Mouse (Mus musculus) forebrain, embryonic 13.5 days (tissue): ENCODE results near the gene Krt6a. TPM values are rescaled to one million over a fixed set of nuclear protein-coding genes. Genes with fewer than 3 reads are reported as not detected.
"Not testable (repeated sequence)": the region's sequence is repeated elsewhere in the genome, so short reads cannot be mapped to it uniquely, and the experiment has no call there.

Experiments used
- ATAC-seq: fragments of 200-750 bp; cut with Nextera tagmentation; 2 replicates; pipeline ENCODE4 v1.8.0; 2017
- H3K27ac ChIP-seq: fragments of 300-500 bp; sonication (generic); 2 replicates; pipeline ENCODE4 v1.5.1; 2015; ENCODE audit warnings: inconsistent platforms, mild to moderate bottlenecking, moderate library complexity
- H3K27me3 ChIP-seq: fragments of 300-500 bp; sonication (generic); 2 replicates; pipeline ENCODE4 v1.6.1; 2015; ENCODE audit warnings: mild to moderate bottlenecking, inconsistent platforms
- H3K36me3 ChIP-seq: fragments of 300-500 bp; sonication (generic); 2 replicates; pipeline ENCODE4 v1.6.1; 2015; ENCODE audit warnings: mild to moderate bottlenecking, inconsistent platforms; ENCODE audit not compliant: poor library complexity, severe bottlenecking
- H3K4me1 ChIP-seq: fragments of 300-500 bp; sonication (generic); 2 replicates; pipeline ENCODE4 v1.6.1; 2015; ENCODE audit warnings: inconsistent platforms
- H3K4me2 ChIP-seq: fragments of 300-500 bp; sonication (generic); 2 replicates; pipeline ENCODE4 v1.6.1; 2015; ENCODE audit warnings: inconsistent platforms, mild to moderate bottlenecking, moderate library complexity
- H3K4me3 ChIP-seq: fragments of 300-500 bp; sonication (generic); 2 replicates; pipeline ENCODE4 v1.5.1; 2015; ENCODE audit warnings: mild to moderate bottlenecking, inconsistent platforms
- H3K9ac ChIP-seq: fragments of 300-500 bp; sonication (generic); 2 replicates; pipeline ENCODE4 v1.6.1; 2015; ENCODE audit warnings: mild to moderate bottlenecking, inconsistent platforms
- H3K9me3 ChIP-seq: fragments of 300-500 bp; sonication (generic); replicated peaks from 2 replicates; pipeline ENCODE4 v1.6.1; 2016; ENCODE audit warnings: inconsistent platforms
- WGBS: fragments of 180-500 bp; shearing (Covaris S2); methylation state at CpG from one replicate; pipeline ENCODE4 v1.1.7; 2015; 5-methylcytosine and 5-hydroxymethylcytosine counted together
- microRNA-seq: library from miRNA; unstranded; fragments of <30 nt; microRNA quantifications from one replicate; pipeline ENCODE4, GENCODE M21; 2016
- polyA plus RNA-seq: library from polyadenylated mRNA; unstranded; fragments of >200 nt; fragmentation: Nextera tagmentation; extraction: Ambion mirVana; gene quantifications from 2 replicates; pipeline ENCODE4 v1.2.1, GENCODE M21; 2015

Gene Krt6a
- polyA plus RNA-seq, 1 experiment from 2014 or later, result not detected

GRCm38 (mm10) chr15:101699866-101700265 is 5.8 kb upstream of the Krt6a start:
- Histone ChIP-seq H3K27me3 (no peaks in the 10 kb centered on the region), H3K4me1 (no peaks in the 10 kb centered on the region), H3K36me3 (no peaks in the 10 kb centered on the region), H3K27ac (no peak overlapping the region), H3K9ac (no peak overlapping the region), H3K4me3 (no peak overlapping the region), H3K4me2 (no peak overlapping the region), H3K9me3 (no peaks in the 10 kb centered on the region)
- 79% methylated on average over 8 of the region's 8 CpGs for WGBS
- no peak for ATAC-seq

DNA sequence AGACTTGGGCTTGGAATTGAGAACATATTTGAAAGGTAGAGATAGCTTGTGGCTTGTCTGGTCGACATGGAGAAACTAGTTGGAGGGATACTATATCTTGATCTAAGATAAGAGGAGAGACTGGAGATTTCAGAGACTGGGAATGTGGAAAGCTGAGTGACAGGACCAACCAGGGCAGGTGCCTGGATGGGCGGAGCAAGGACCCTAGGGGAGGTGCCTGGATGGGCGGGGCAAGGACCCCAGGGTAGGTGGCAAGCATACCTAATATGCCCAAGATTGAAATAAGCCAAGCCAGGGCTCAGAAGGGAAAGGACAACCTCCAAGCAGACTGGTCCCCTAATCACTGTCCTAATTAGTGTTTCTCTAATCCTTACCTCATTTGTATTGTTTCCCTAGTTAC is 5.1 kb upstream of the Krt6a start:
- Histone ChIP-seq H3K9me3 (no peaks in the 10 kb centered on the region), H3K4me1 (no peaks in the 10 kb centered on the region), H3K9ac (no peak overlapping the region), H3K4me3 (no peak overlapping the region), H3K27ac (no peak overlapping the region), H3K36me3 (no peaks in the 10 kb centered on the region), H3K4me2 (no peak overlapping the region), H3K27me3 (no peaks in the 10 kb centered on the region)
- ATAC-seq, result no peak
- 67% methylated on average over 3 of the region's 3 CpGs for WGBS

GRCm38 (mm10) chr15:101697326-101698188 is 3.5 kb upstream of the Krt6a start:
- no peak overlapping the region for H3K9ac ChIP-seq

GRCm38 (mm10) chr15:101690460-101690859 is 3.6 kb downstream of the Krt6a start:
- not testable (repeated sequence) for H3K4me2 ChIP-seq, H3K4me1 ChIP-seq, ATAC-seq, H3K27ac ChIP-seq, H3K27me3 ChIP-seq, H3K9me3 ChIP-seq, H3K36me3 ChIP-seq, H3K4me3 ChIP-seq, H3K9ac ChIP-seq
- 89% methylated on average over 5 of the region's 5 CpGs for WGBS

More at GRCm38 (mm10) chr15:101697326-101698188, 3.5 kb upstream of the Krt6a start:
- ATAC-seq, result no peak
- WGBS, result 77% methylated on average over 8 of the region's 8 CpGs
- Histone ChIP-seq H3K36me3 (no peaks in the 10 kb centered on the region), H3K27me3 (no peaks in the 10 kb centered on the region), H3K4me3 (no peak overlapping the region), H3K9me3 (no peaks in the 10 kb centered on the region), H3K4me1 (no peaks in the 10 kb centered on the region), H3K27ac (no peak overlapping the region), H3K4me2 (no peak overlapping the region)

DNA sequence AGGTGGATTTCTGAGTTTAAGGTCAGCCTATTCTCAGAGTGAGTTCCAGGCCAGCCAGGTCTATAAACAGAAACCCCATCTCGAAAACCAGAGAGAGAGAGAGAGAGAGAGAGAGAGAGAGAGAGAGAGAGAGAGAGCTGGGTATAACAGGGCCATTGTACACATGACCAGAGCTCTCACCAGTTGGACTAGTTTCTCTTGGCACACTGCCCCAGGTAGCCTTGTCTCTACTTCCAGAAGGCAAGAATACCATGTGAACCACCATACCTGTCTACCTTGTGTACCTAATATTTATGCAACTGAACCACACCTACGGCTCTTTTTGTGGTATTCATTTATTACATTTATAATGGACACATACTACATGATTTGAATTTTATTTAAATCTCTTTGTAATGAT is 5.9 kb downstream of the Krt6a start:
- Histone ChIP-seq H3K27me3 (no peaks in the 10 kb centered on the region), H3K27ac (no peak overlapping the region), H3K36me3 (no peaks in the 10 kb centered on the region), H3K4me2 (no peak overlapping the region), H3K4me3 (no peak overlapping the region), H3K9ac (no peak overlapping the region), H3K4me1 (no peaks in the 10 kb centered on the region), H3K9me3 (no peaks in the 10 kb centered on the region)
- ATAC-seq, result no peak
- 75% methylated on average over 2 of the region's 2 CpGs for WGBS

DNA sequence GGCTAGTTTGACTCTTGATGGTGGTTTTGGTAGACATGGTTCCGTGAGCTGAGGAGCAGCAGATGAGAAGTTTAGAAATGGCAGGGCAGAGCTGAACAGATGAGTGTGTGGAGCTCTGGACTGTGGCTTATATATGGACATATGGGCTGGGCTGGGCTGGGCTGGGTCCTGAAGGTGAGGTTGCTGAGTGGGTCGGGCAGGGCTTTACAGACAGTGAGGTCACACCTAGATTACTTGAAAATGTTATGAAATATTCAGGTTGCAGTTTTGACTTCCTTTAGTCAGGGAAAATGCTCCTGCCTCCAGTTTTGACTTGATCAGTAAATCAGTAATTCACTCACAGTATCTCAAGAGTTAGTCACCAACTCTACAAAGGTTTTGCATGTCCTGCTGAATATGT is 13.9 kb downstream of the Krt6a start, which contains the start of gene Krt6b:
TSS of gene Krt6b (minus strand) at position 101 of the 400 bp plus-strand sequence.
- H3K36me3 ChIP-seq, result no peaks in the 10 kb centered on the region
- H3K4me1 ChIP-seq, result no peaks in the 10 kb centered on the region
- 85% methylated on average over 2 of the region's 2 CpGs for WGBS
- H3K4me2 ChIP-seq, result no peak within 1 kb of the TSS
- no peaks in the 10 kb centered on the region for H3K27me3 ChIP-seq
- no peak within 1 kb of the TSS for H3K9ac ChIP-seq
- H3K4me3 ChIP-seq, result no peak within 1 kb of the TSS
- H3K9me3 ChIP-seq, result no peaks in the 10 kb centered on the region
- no peak for ATAC-seq
- H3K27ac ChIP-seq, result no peak within 1 kb of the TSS

DNA sequence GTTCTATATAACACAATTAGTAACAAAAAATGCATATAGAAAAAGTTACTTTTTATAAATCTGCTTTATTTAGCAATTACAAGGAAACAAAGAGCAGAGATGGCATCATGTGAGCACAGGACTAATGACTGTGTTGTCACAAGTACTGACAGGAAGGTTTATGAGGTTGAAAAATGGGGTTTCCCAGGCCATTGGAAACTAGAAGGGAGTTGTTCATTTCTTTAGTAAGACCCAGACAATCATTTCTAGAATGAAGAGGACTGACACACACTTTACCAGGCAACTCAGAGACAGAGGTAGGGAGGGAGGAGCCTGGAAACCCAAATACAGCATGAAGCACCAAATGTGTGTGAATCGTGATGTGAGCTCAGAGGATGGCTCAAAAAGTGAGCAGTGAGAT is 18.1 kb downstream of the Krt6a start:
- Histone ChIP-seq H3K4me3 (no peak overlapping the region), H3K27me3 (no peaks in the 10 kb centered on the region), H3K4me1 (no peaks in the 10 kb centered on the region), H3K4me2 (no peak overlapping the region), H3K9me3 (no peaks in the 10 kb centered on the region), H3K27ac (no peak overlapping the region), H3K9ac (no peak overlapping the region), H3K36me3 (no peaks in the 10 kb centered on the region)
- no peak for ATAC-seq
- 88% methylated on average over 1 of the region's 1 CpGs for WGBS

GRCm38 (mm10) chr15:101652736-101653265 is 41.3 kb downstream of the Krt6a start:
- Histone ChIP-seq H3K27me3 (no peaks in the 10 kb centered on the region), H3K36me3 (no peaks in the 10 kb centered on the region), H3K4me3 (no peak overlapping the region), H3K9ac (no peak overlapping the region), H3K27ac (no peak overlapping the region), H3K9me3 (no peaks in the 10 kb centered on the region), H3K4me1 (no peaks in the 10 kb centered on the region), H3K4me2 (no peak overlapping the region)
- no peak for ATAC-seq
- 88% methylated on average over 5 of the region's 5 CpGs for WGBS

DNA sequence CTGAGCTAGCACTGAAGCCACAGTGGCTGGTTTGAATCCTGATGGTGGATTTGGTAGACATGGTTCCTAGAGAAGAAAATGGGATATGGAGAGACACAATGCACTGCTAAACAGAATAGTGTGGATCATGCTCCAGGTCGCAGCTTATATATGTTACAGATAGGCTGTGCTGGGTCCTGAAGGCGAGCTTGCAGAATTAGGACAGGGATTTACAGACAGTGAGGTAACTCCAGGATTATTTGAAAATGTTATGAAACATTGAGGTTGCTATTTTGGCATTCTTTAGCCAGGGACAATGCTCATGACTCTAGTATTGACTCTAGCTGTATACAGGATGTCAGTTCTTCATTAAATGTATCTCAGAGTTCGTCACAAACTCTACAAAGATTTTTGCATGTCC is 46.8 kb downstream of the Krt6a start, which contains the start of gene Gm5478:
TSS of gene Gm5478 (minus strand) at position 101 of the 400 bp plus-strand sequence.
- H3K27me3 ChIP-seq, result no peaks in the 10 kb centered on the region

More for the DNA sequence above, 46.8 kb downstream of the Krt6a start, which contains the start of gene Gm5478:
- H3K36me3 ChIP-seq, result no peaks in the 10 kb centered on the region
- no peak within 1 kb of the TSS for H3K9ac ChIP-seq
- H3K27ac ChIP-seq, result no peak within 1 kb of the TSS
- no peak for ATAC-seq
- no peak within 1 kb of the TSS for H3K4me3 ChIP-seq
- H3K4me2 ChIP-seq, result no peak within 1 kb of the TSS
- no peaks in the 10 kb centered on the region for H3K9me3 ChIP-seq
- no peaks in the 10 kb centered on the region for H3K4me1 ChIP-seq
- WGBS, result 70% methylated on average over 3 of the region's 3 CpGs

Small RNA genes lying within 50 kb of the gene (microRNA-seq; reads per million reads assigned to microRNA genes)
- not detected for gene Gm44323
- gene Gm44342, result not detected
- gene Gm44383, result not detected
- not detected for gene Gm44479

Other genes starting within 250 kb of the Krt6a start
- not detected in 2 replicates for gene Krt88, start 246.6 kb downstream of the Krt6a start, polyA plus RNA-seq
- not detected in 2 replicates for gene Krt81, start 230.6 kb downstream of the Krt6a start, polyA plus RNA-seq
- gene Krt86, start 220.8 kb downstream of the Krt6a start, polyA plus RNA-seq, result not detected in 2 replicates
- gene Krt83, start 202.8 kb downstream of the Krt6a start, polyA plus RNA-seq, result not detected in 2 replicates
- gene Gm49425, start 177.0 kb downstream of the Krt6a start, polyA plus RNA-seq, result not detected in 2 replicates
- not detected in 2 replicates for gene Krt84, start 161.5 kb downstream of the Krt6a start, polyA plus RNA-seq
- gene Krt82, start 143.6 kb downstream of the Krt6a start, polyA plus RNA-seq, result not detected in 2 replicates
- gene Krt90, start 131.4 kb downstream of the Krt6a start, polyA plus RNA-seq, result not detected in 2 replicates
- gene Krt75, start 120.4 kb downstream of the Krt6a start, polyA plus RNA-seq, result not detected in 2 replicates
- gene Gm5414, start 66.1 kb downstream of the Krt6a start, polyA plus RNA-seq, result not detected in 2 replicates
- gene Gm5478, start 46.9 kb downstream of the Krt6a start, polyA plus RNA-seq, result not detected in 2 replicates
- not detected in 2 replicates for gene Krt6b, start 14.0 kb downstream of the Krt6a start, polyA plus RNA-seq
- 0.14 and 0.35 TPM in 2 replicates for gene Krt5, start 18.6 kb upstream of the Krt6a start, polyA plus RNA-seq
- not detected in 2 replicates for gene Krt71, start 48.8 kb upstream of the Krt6a start, polyA plus RNA-seq
- gene Krt72, start 92.2 kb upstream of the Krt6a start, polyA plus RNA-seq, result not detected in 2 replicates
- 0.59 and 0.66 TPM in 2 replicates for gene Krt73, start 108.0 kb upstream of the Krt6a start, polyA plus RNA-seq
- gene Krt2, start 123.9 kb upstream of the Krt6a start, polyA plus RNA-seq, result not detected in 2 replicates
- 3.5 and 3.9 TPM in 2 replicates for gene Krt1, start 156.5 kb upstream of the Krt6a start, polyA plus RNA-seq
- gene Krt77, start 175.4 kb upstream of the Krt6a start, polyA plus RNA-seq, result 0.19 and 0.65 TPM in 2 replicates
- not detected in 2 replicates for gene Krt76, start 198.6 kb upstream of the Krt6a start, polyA plus RNA-seq
- gene Krt4, start 230.4 kb upstream of the Krt6a start, polyA plus RNA-seq, result not detected in 2 replicates
- 0.10 and 0.33 TPM in 2 replicates for gene Krt79, start 246.0 kb upstream of the Krt6a start, polyA plus RNA-seq